ENCODE assay signal across 11 mouse cellular contexts in the genomic region with DNA sequence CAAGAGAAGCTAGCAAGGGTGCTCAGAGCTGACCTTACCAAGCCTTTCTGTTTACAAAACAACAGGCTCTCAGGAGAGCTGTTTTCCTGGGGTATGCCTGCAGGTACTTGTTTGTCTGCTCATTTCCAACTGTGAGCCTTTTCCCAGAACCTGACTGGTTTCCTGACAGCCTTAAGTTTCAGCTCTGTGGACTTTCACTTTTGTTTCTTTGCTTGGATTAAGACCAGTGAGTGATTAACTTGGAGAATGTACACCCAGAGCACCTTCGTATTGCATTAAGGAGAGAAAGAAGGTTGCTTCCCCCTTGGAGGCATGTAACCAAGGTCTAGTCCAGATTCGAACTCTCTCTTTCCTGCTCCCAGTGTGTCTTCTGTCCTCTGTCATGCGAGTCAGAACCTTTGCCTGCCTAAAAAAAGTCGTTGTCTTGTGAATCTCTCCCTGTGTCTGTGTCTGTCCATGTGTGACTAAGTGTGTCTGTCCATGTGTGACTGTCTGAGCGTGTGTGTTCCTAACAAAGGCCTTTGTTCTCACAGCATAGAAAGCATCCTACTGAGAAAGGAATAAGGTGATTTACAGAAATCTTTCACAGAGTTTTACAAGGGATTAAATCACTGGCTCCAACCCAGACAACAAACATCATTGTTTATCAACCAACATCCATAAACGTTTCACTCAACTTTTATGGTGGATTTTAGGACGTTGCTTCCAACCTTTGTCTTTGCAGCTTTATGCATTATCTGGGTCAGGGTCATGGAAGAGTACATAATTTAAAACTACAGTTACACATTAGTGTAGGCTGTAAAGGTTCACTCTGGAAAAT. TPM values are rescaled to one million over a fixed set of nuclear protein-coding genes. Genes with fewer than 3 reads are reported as not detected.
DNase-seq lines count a peak whose midpoint lies in the region; ATAC-seq and TF ChIP-seq lines count a peak whose summit lies in the region.
"Had no signal": no experiment of that assay in that cellular context is flagged by ENCODE, and none has a peak within 500 bp of the region (broad histone marks: within the 10 kb centered on the region; RNA-seq: fewer than 3 reads in every experiment).

No protein-coding gene starts in this region.

- H3K27me3 ChIP-seq in hindbrain, embryonic 10.5 days (ENCODE audit: insufficient read depth, poor library complexity, severe bottlenecking) = no peaks in the 10 kb centered on the region
- H3K27me3 ChIP-seq in hindbrain, postnatal 0 days (ENCODE audit: insufficient read depth, low read length) = no peaks in the 10 kb centered on the region
- no peaks in the 10 kb centered on the region for H3K27me3 ChIP-seq in CH12.LX (replicated peaks)
- H3K27me3 ChIP-seq in intestine, embryonic 14.5 days (replicated peaks; ENCODE audit: control insufficient read depth, insufficient read depth, low read length) = no peaks in the 10 kb centered on the region

- no peak overlapping the region for H3K9ac ChIP-seq in hindbrain, postnatal 0 days (replicated peaks; ENCODE audit: low read length)
- no peak overlapping the region for H3K9ac ChIP-seq in CH12.LX (ENCODE audit: insufficient read depth, low read depth)
- H3K9ac ChIP-seq in intestine, embryonic 14.5 days (ENCODE audit: low read length) = 0 out of 2 replicates have a peak overlapping the region, but pooled peaks have one; percentile 5

- no peak for TF ChIP-seq RAD21 in CH12.LX (IDR thresholded peaks at IDR 0.05; ENCODE audit: low read depth, low read length)

- in situ Hi-C loops in CH12.LX (cut with MboI; ENCODE audit: low pct_ligation_motif_present, low pct_unique_long_range_greater_than_20kb, low sequenced_read_pairs) = loop anchor here (25.0 kb wide), 1 partner anchor 189 kb away; no protein-coding TSS in a partner anchor

- dilution Hi-C loops in CH12.LX (cut with MboI; ENCODE audit: extremely low pct_ligation_motif_present, extremely low pct_unique_long_range_greater_than_20kb, low sequenced_read_pairs) = no loop called here

- peaks cover 14% of the 10 kb centered on the region for H3K4me1 ChIP-seq in hindbrain, embryonic 10.5 days (replicated peaks)
- no peaks in the 10 kb centered on the region for H3K4me1 ChIP-seq in hindbrain, postnatal 0 days (ENCODE audit: insufficient read depth, low read length)
- H3K4me1 ChIP-seq in CH12.LX (ENCODE audit: control insufficient read depth in 1 of 2, insufficient read depth in 2 of 2) = peaks cover 0 to 20% of the 10 kb centered on the region in 2 experiments; a peak in 2 of 4 replicates
- H3K4me1 ChIP-seq in intestine, embryonic 14.5 days (replicated peaks; ENCODE audit: control insufficient read depth, insufficient read depth, low read length) = no peaks in the 10 kb centered on the region; the same call in 1 of the 2 replicates

- no peaks in the 10 kb centered on the region for H3K79me2 ChIP-seq in CH12.LX (replicated peaks; ENCODE audit: control insufficient read depth, extremely low read depth, insufficient read depth, poor library complexity, severe bottlenecking)

- no peaks in the 10 kb centered on the region for H3K9me3 ChIP-seq in hindbrain, embryonic 10.5 days
- H3K9me3 ChIP-seq in hindbrain, postnatal 0 days (ENCODE audit: low read length) = no peaks in the 10 kb centered on the region
- no peaks in the 10 kb centered on the region for H3K9me3 ChIP-seq in CH12.LX (replicated peaks; ENCODE audit: low read length)
- no peaks in the 10 kb centered on the region for H3K9me3 ChIP-seq in intestine, embryonic 14.5 days (ENCODE audit: control insufficient read depth, low read length)

- ATAC-seq in hindbrain, postnatal 0 days = no peak
- ATAC-seq in intestine, embryonic 14.5 days (replicated peaks; ENCODE audit: low FRiP score, low TSS enrichment, low read depth) = no peak
- ATAC-seq: activated CD4-positive, CD25-positive, alpha-beta regulatory T cell, adult 4 months; forebrain, embryonic 14.5 days had no signal

- TF ChIP-seq CTCF in hindbrain, postnatal 0 days (IDR thresholded peaks at IDR 0.05; ENCODE audit: low read depth) = no peak
- no peak for TF ChIP-seq CTCF in CH12.LX (conservative IDR thresholded peaks at IDR 0.05 in 1 of 2, IDR thresholded peaks at IDR 0.05 in 1 of 2; ENCODE audit: low read depth in 2 of 2, low read length in 2 of 2)

- TF ChIP-seq EP300 in CH12.LX (IDR thresholded peaks at IDR 0.05; ENCODE audit: low read length) = no peak

- TF ChIP-seq POLR2A in CH12.LX (IDR thresholded peaks at IDR 0.05; ENCODE audit: low read depth, low read length) = no peak

- H3K36me3 ChIP-seq in hindbrain, embryonic 10.5 days = no peaks in the 10 kb centered on the region
- no peaks in the 10 kb centered on the region for H3K36me3 ChIP-seq in hindbrain, postnatal 0 days (ENCODE audit: insufficient read depth, low read length)
- no peaks in the 10 kb centered on the region for H3K36me3 ChIP-seq in CH12.LX (replicated peaks in 1 of 2; ENCODE audit: control insufficient read depth in 1 of 2, insufficient read depth in 1 of 2, low read length in 1 of 2)
- no peaks in the 10 kb centered on the region for H3K36me3 ChIP-seq in intestine, embryonic 14.5 days (ENCODE audit: control insufficient read depth, insufficient read depth, low read length)

- 29% methylated on average over 7 of the region's 7 CpGs for WGBS in hindbrain, embryonic 10.5 days
- WGBS in hindbrain, postnatal 0 days = 17% methylated on average over 7 of the region's 7 CpGs
- whole genome bisulfite sequencing in intestine, embryonic 14.5 days = 31% methylated on average over 7 of the region's 7 CpGs
- 11% methylated on average over 7 of the region's 7 CpGs for WGBS in large intestine, adult 2 months

- H3K4me3 ChIP-seq in hindbrain, embryonic 10.5 days = no peak overlapping the region
- no peak overlapping the region for H3K4me3 ChIP-seq in hindbrain, postnatal 0 days (ENCODE audit: low read length)
- no peak overlapping the region for H3K4me3 ChIP-seq in CH12.LX (replicated peaks in 1 of 3; ENCODE audit: low read depth in 2 of 3, low read length in 2 of 3, poor library complexity in 1 of 3)
- H3K4me3 ChIP-seq in intestine, embryonic 14.5 days (ENCODE audit: low read depth, low read length) = no peak overlapping the region

- no peak for DNase-seq in hindbrain, embryonic 10.5 days (ENCODE audit: low spot score)
- no peak for DNase-seq in hindbrain, postnatal 0 days (ENCODE audit: low spot score)
- DNase-seq in CH12.LX (ENCODE audit: extremely low read depth) = peak; percentile 24
- no peak for DNase-seq in intestine, embryonic 14.5 days (ENCODE audit: low spot score)
- DNase-seq in large intestine, adult 2 months (ENCODE audit: low read depth, low spot score) = peak; percentile 67
- DNase-seq in c-Kit-positive CD71-positive TER-119-positive erythroid progenitor cells, embryonic 14.5 days (ENCODE audit: low spot score) = no peak
- DNase-seq in right cerebral cortex, adult 18-20 months = no peak
- DNase-seq in MN1 (ENCODE audit: low spot score) = no peak
- DNase-seq: thymus, adult 18-20 months had no signal

- H3K4me2 ChIP-seq in hindbrain, postnatal 0 days (ENCODE audit: low read depth, low read length) = no peak overlapping the region
- H3K4me2 ChIP-seq in CH12.LX (ENCODE audit: insufficient read depth, low read depth, poor library complexity, severe bottlenecking) = peak overlapping the region; percentile 53; the same call in 1 of the 2 replicates
- H3K4me2 ChIP-seq in intestine, embryonic 14.5 days (ENCODE audit: low read length) = no peak overlapping the region

- H3K27ac ChIP-seq in hindbrain, embryonic 10.5 days = peak overlapping the region; percentile 62; the same call in 1 of the 2 replicates
- no peak overlapping the region for H3K27ac ChIP-seq in hindbrain, postnatal 0 days
- H3K27ac ChIP-seq in CH12.LX (ENCODE audit: insufficient read depth, low read depth) = no peak overlapping the region
- H3K27ac ChIP-seq in intestine, embryonic 14.5 days (ENCODE audit: low read depth) = no peak overlapping the region

TF ChIP-seq in CH12.LX, 34 proteins besides CTCF, POLR2A, EP300 and RAD21:
- no peak for TF ChIP-seq SMC3 (IDR thresholded peaks at IDR 0.05; ENCODE audit: low read depth, low read length)
- no peak for TF ChIP-seq E2F4 (IDR thresholded peaks at IDR 0.05; ENCODE audit: insufficient replicate concordance, low read depth, low read length)
- no peak for TF ChIP-seq ETS1 (conservative IDR thresholded peaks at IDR 0.05; ENCODE audit: low read depth, low read length)
- no peak for TF ChIP-seq CHD1 (IDR thresholded peaks at IDR 0.05; ENCODE audit: low read depth, low read length)
- no peak for TF ChIP-seq ZC3H11A (IDR thresholded peaks at IDR 0.05; ENCODE audit: low read depth, low read length)
- TF ChIP-seq BHLHE40 (IDR thresholded peaks at IDR 0.05; ENCODE audit: low read depth, low read length) = no peak
- no peak for TF ChIP-seq RCOR1 (conservative IDR thresholded peaks at IDR 0.05; ENCODE audit: low read depth, low read length)
- no peak for TF ChIP-seq TBP (conservative IDR thresholded peaks at IDR 0.05; ENCODE audit: low read depth, low read length)
- no peak for TF ChIP-seq POLR2AphosphoS2 (IDR thresholded peaks at IDR 0.05; ENCODE audit: low read depth, low read length)
- no peak for TF ChIP-seq IRF4 (IDR thresholded peaks at IDR 0.05; ENCODE audit: low read depth, low read length)
- TF ChIP-seq USF1 (IDR thresholded peaks at IDR 0.05; ENCODE audit: low read depth, low read length) = no peak
- no peak for TF ChIP-seq HCFC1 (IDR thresholded peaks at IDR 0.05; ENCODE audit: low read depth, low read length)
- no peak for TF ChIP-seq MYC (IDR thresholded peaks at IDR 0.05; ENCODE audit: low read depth, low read length)
- TF ChIP-seq NELFE (IDR thresholded peaks at IDR 0.05; ENCODE audit: low read depth, low read length) = no peak
- no peak for TF ChIP-seq MXI1 (IDR thresholded peaks at IDR 0.05; ENCODE audit: low read depth, low read length)
- TF ChIP-seq GABPA (IDR thresholded peaks at IDR 0.05; ENCODE audit: insufficient replicate concordance, low read depth, low read length) = no peak
- TF ChIP-seq PAX5 (IDR thresholded peaks at IDR 0.05; ENCODE audit: low read length) = no peak

RNA-seq across cellular contexts. Expression of gene Tnfsf10, which starts 43.7 kb away (rescaled TPM):
- polyA plus RNA-seq in hindbrain, embryonic 10.5 days (2016; fragmentation: Nextera tagmentation; extraction: Ambion mirVana) = 0.03 TPM in 1 of 2 replicates, not detected in the other
- total RNA-seq in hindbrain, postnatal 0 days (2014; rRNA removed) = 0.36 and 0.73 TPM in 2 replicates
- polyA plus RNA-seq in hindbrain, postnatal 0 days (2015; fragmentation: Nextera tagmentation; extraction: Ambion mirVana) = 0.35 and 0.42 TPM in 2 replicates
- 0.17 TPM in 2 replicates for total RNA-seq in CH12.LX (2012; rRNA removed)
- total RNA-seq in CH12.LX (2014; rRNA removed) = 1.0 TPM in 2 replicates
- polyA plus RNA-seq in CH12.LX (2012; ENCODE audit: insufficient read length, low read depth) = 0.69 and 0.79 TPM in 2 replicates
- 0.36 and 0.41 TPM in 2 replicates for polyA plus RNA-seq in intestine, embryonic 14.5 days (2014; fragmentation: Nextera tagmentation; extraction: Ambion mirVana)
- 9.3 and 17.4 TPM in 2 replicates for polyA plus RNA-seq in large intestine, adult 2 months (2012; rRNA removed)

Comparison
In these comparisons a context has a peak if more than half of its experiments do, and no peak if none do; other contexts are left out.
1. DNase-seq: peak in CH12.LX (single experiment) and large intestine, adult 2 months (single experiment); none in hindbrain, embryonic 10.5 days (single experiment), hindbrain, postnatal 0 days (single experiment), intestine, embryonic 14.5 days (single experiment), c-Kit-positive CD71-positive TER-119-positive erythroid progenitor cells, embryonic 14.5 days (single experiment), right cerebral cortex, adult 18-20 months (single experiment) and MN1 (single experiment).